Mouse (Mus musculus) megakaryocyte-erythroid progenitor cell, adult 5-6 weeks (primary cell): ENCODE data around the gene Ddr2. TPM values are rescaled to one million over a fixed set of nuclear protein-coding genes. Genes with fewer than 3 reads are reported as not detected.

Experiments used
- ATAC-seq: replicated peaks from 2 replicates; pipeline ENCODE4 v1.8.0; 2016; ENCODE audit warnings: mild to moderate bottlenecking, inconsistent platforms; ENCODE audit not compliant: severe bottlenecking, poor library complexity, low FRiP score, low TSS enrichment
- total RNA-seq, 2 experiments: library from RNA; stranded (forward) in 1 of 2; stranded (reverse) in 1 of 2; fragments of 200-1000, 215-1000 nt in 1 of 2; fragments of >200 nt in 1 of 2; fragmentation: Nextera tagmentation in 1 of 2; gene quantifications; 2 replicates each; pipeline ENCODE4 v1.2.3; 2014 to 2017

Gene Ddr2
- total RNA-seq, 2 experiments from 2014 or later: not detected

GRCm38 (mm10) chr1:169969516-169969886 lies 141.1 kb downstream of the Ddr2 start:
- ATAC-seq: peak; percentile 37

GRCm38 (mm10) chr1:169968792-169969515 lies 141.6 kb downstream of the Ddr2 start, which contains the start of gene Hsd17b7:
TSS of gene Hsd17b7 (minus strand) at chr1:169969241.
- peak; percentile 99 for ATAC-seq

GRCm38 (mm10) chr1:169953106-169953505 lies 157.5 kb downstream of the Ddr2 start:
- no peak for ATAC-seq

- ATAC-seq: no peak
Observed at GRCm38 (mm10) chr1:169952636-169953035, 157.9 kb downstream of the Ddr2 start.

GRCm38 (mm10) chr1:169951561-169951960 lies 159.0 kb downstream of the Ddr2 start:
- no peak for ATAC-seq

- peak; percentile 58; the same call in 1 of the 2 replicates for ATAC-seq
Observed at GRCm38 (mm10) chr1:169950651-169951050, 159.9 kb downstream of the Ddr2 start.

GRCm38 (mm10) chr1:169949981-169950380 lies 160.6 kb downstream of the Ddr2 start:
- ATAC-seq: no peak

GRCm38 (mm10) chr1:169948866-169949265 lies 161.7 kb downstream of the Ddr2 start:
- ATAC-seq: no peak

- ATAC-seq: no peak
Observed at GRCm38 (mm10) chr1:169948280-169948679, 162.3 kb downstream of the Ddr2 start.

GRCm38 (mm10) chr1:169947654-169948053 lies 162.9 kb downstream of the Ddr2 start:
- ATAC-seq: no peak

- no peak for ATAC-seq
Observed at GRCm38 (mm10) chr1:169946004-169946403, 164.6 kb downstream of the Ddr2 start.

- no peak; the same call in 1 of the 2 replicates for ATAC-seq
Observed at GRCm38 (mm10) chr1:169939345-169939744, 171.2 kb downstream of the Ddr2 start.

GRCm38 (mm10) chr1:169934005-169934725 lies 176.4 kb downstream of the Ddr2 start:
- no peak for ATAC-seq

GRCm38 (mm10) chr1:169932122-169932746 lies 178.3 kb downstream of the Ddr2 start:
- no peak for ATAC-seq

GRCm38 (mm10) chr1:169931698-169932097 lies 178.9 kb downstream of the Ddr2 start:
- ATAC-seq: no peak

GRCm38 (mm10) chr1:169928454-169928971 lies 182.0 kb downstream of the Ddr2 start, which contains the start of gene Ccdc190:
TSS of gene Ccdc190 (plus strand) at chr1:169928648.
- no peak for ATAC-seq

- no peak for ATAC-seq
Observed at GRCm38 (mm10) chr1:169927753-169928369, 182.7 kb downstream of the Ddr2 start.

GRCm38 (mm10) chr1:169924567-169924966 lies 186.0 kb downstream of the Ddr2 start:
- no peak for ATAC-seq
